ENCODE assay signal across 9 mouse cellular contexts in genomic region chr13:34239371-34240086, GRCm38 (mm10).
DNase-seq lines count a peak whose midpoint lies in the region; ATAC-seq lines count a peak whose summit lies in the region.
"Had no signal": no experiment of that assay in that cellular context is flagged by ENCODE, and none has a peak within 500 bp of the region (broad histone marks: within the 10 kb centered on the region; RNA-seq: fewer than 3 reads in every experiment).

No protein-coding gene starts in this region.

- H3K9ac ChIP-seq in liver, embryonic 12.5 days = no peak overlapping the region
- H3K9ac ChIP-seq in forebrain, embryonic 15.5 days (replicated peaks) = no peak overlapping the region

- no peaks in the 10 kb centered on the region for H3K9me3 ChIP-seq in liver, embryonic 12.5 days (replicated peaks)
- H3K9me3 ChIP-seq in forebrain, embryonic 15.5 days = no peaks in the 10 kb centered on the region

- no peak overlapping the region for H3K27ac ChIP-seq in liver, embryonic 12.5 days
- peak overlapping the region; percentile 77 for H3K27ac ChIP-seq in forebrain, embryonic 15.5 days (replicated peaks)

- no peak overlapping the region for H3K4me2 ChIP-seq in liver, embryonic 12.5 days
- H3K4me2 ChIP-seq in forebrain, embryonic 15.5 days (replicated peaks) = no peak overlapping the region

- no peak overlapping the region for H3K4me3 ChIP-seq in liver, embryonic 12.5 days
- H3K4me3 ChIP-seq in forebrain, embryonic 15.5 days = no peak overlapping the region

- H3K4me1 ChIP-seq in liver, embryonic 12.5 days = peaks cover 26% of the 10 kb centered on the region
- H3K4me1 ChIP-seq in forebrain, embryonic 15.5 days = peaks cover 38% of the 10 kb centered on the region

- 70% methylated on average over 11 of the region's 11 CpGs for WGBS in liver, embryonic 12.5 days (ENCODE audit: insufficient replicate concordance)
- WGBS in forebrain, embryonic 15.5 days = 6% methylated on average over 11 of the region's 11 CpGs

- H3K27me3 ChIP-seq in liver, embryonic 12.5 days (replicated peaks) = no peaks in the 10 kb centered on the region
- no peaks in the 10 kb centered on the region for H3K27me3 ChIP-seq in forebrain, embryonic 15.5 days

- peak; percentile 53 for DNase-seq in liver
- peak; percentile 83 to 87 for DNase-seq in kidney, postnatal 36 days
- peak; percentile 87 for DNase-seq in retina, postnatal 1 day
- no peak for DNase-seq in cerebellum, adult 11-12 months
- no peak for DNase-seq in adrenal gland, adult 2 months
- DNase-seq in left cerebral cortex, adult 8-10 months (ENCODE audit: low spot score in 2 of 2) = no peak
- DNase-seq: cerebellum, adult 9-10 months had no signal

- no peak for ATAC-seq in liver, embryonic 12.5 days
- ATAC-seq in forebrain, embryonic 15.5 days (replicated peaks) = peak; percentile 73

- peaks cover 34% of the 10 kb centered on the region for H3K36me3 ChIP-seq in liver, embryonic 12.5 days
- H3K36me3 ChIP-seq in forebrain, embryonic 15.5 days = no peaks in the 10 kb centered on the region

Comparison
In these comparisons a context has a peak if more than half of its experiments do, and no peak if none do; other contexts are left out.
1. DNase-seq: peak in liver (single experiment), kidney, postnatal 36 days (2 of 2) and retina, postnatal 1 day (single experiment); none in cerebellum, adult 11-12 months (single experiment), adrenal gland, adult 2 months (single experiment) and left cerebral cortex, adult 8-10 months (0 of 2).